In genomic region chr11:80645111-80645510, GRCm38 (mm10) we compare ENCODE assay signal across 13 mouse cellular contexts.
"Had no signal": no experiment of that assay in that cellular context is flagged by ENCODE, and none has a peak within 500 bp of the region (broad histone marks: within the 10 kb centered on the region; RNA-seq: fewer than 3 reads in every experiment).

No protein-coding gene starts in this region.

- H3K9ac ChIP-seq: limb, embryonic 13.5 days; liver, embryonic 14.5 days; midbrain, embryonic 12.5 days; neural tube, embryonic 13.5 days had no signal

- H3K36me3 ChIP-seq: limb, embryonic 13.5 days; midbrain, embryonic 12.5 days; neural tube, embryonic 13.5 days had no signal

- H3K4me1 ChIP-seq: limb, embryonic 13.5 days; midbrain, embryonic 12.5 days; neural tube, embryonic 13.5 days had no signal

- H3K4me3 ChIP-seq: limb, embryonic 13.5 days; midbrain, embryonic 12.5 days; neural tube, embryonic 13.5 days had no signal

- H3K9me3 ChIP-seq: limb, embryonic 13.5 days; midbrain, embryonic 12.5 days; neural tube, embryonic 13.5 days had no signal

- H3K4me2 ChIP-seq: limb, embryonic 13.5 days; midbrain, embryonic 12.5 days; neural tube, embryonic 13.5 days had no signal

- H3K27ac ChIP-seq: limb, embryonic 13.5 days; liver, embryonic 14.5 days; midbrain, embryonic 12.5 days; neural tube, embryonic 13.5 days; stomach, postnatal 0 days had no signal

- H3K27me3 ChIP-seq: limb, embryonic 13.5 days; midbrain, embryonic 12.5 days; neural tube, embryonic 13.5 days had no signal

- DNase-seq: kidney, adult 18-20 months; kidney, postnatal 10 days; lung, adult 18-20 months; retina, postnatal 1 day; thymus, adult 2 months; thymus, postnatal 25 days had no signal

- ATAC-seq: hindbrain, embryonic 16.5 days; midbrain, embryonic 16.5 days had no signal
